Mouse (Mus musculus) bone marrow macrophage, adult 2 months (primary cell): Measurements from ENCODE around the gene Lst1. TPM values are rescaled to one million over a fixed set of nuclear protein-coding genes. Genes with fewer than 3 reads are reported as not detected.
A peak's percentile ranks its signal among the peaks of the same experiment; 100 is the strongest.

Source experiments
- H3K27ac ChIP-seq: 2 replicates; pipeline ENCODE4 v1.5.1; 2012; ENCODE audit warnings: low read depth, low read length; ENCODE audit not compliant: insufficient read depth
- H3K4me1 ChIP-seq: 2 replicates; pipeline ENCODE4 v1.6.1; 2012; ENCODE audit warnings: low read length; ENCODE audit not compliant: control insufficient read depth, insufficient read depth
- H3K4me3 ChIP-seq: 2 replicates; pipeline ENCODE4 v1.5.1; 2012; ENCODE audit warnings: mild to moderate bottlenecking, low read length, moderate library complexity; ENCODE audit not compliant: insufficient read depth
- CTCF ChIP-seq: IDR thresholded peaks from 2 replicates; pipeline ENCODE4 v1.5.1; 2012; ENCODE audit warnings: low read depth, mild to moderate bottlenecking, low read length, moderate library complexity
- POLR2A ChIP-seq: IDR thresholded peaks from 2 replicates; pipeline ENCODE4 v1.6.1; 2012; ENCODE audit warnings: mild to moderate bottlenecking, low read depth, low read length, borderline replicate concordance
- polyA plus RNA-seq: library from polyadenylated mRNA; stranded (reverse); fragments of >200 nt; gene quantifications from 2 replicates; pipeline ENCODE4 v1.2.4, GENCODE M21; 2012; ENCODE audit not compliant: missing spikeins, insufficient read depth, insufficient read length

Gene Lst1
- 811 and 856 TPM in 2 replicates for polyA plus RNA-seq

DNA sequence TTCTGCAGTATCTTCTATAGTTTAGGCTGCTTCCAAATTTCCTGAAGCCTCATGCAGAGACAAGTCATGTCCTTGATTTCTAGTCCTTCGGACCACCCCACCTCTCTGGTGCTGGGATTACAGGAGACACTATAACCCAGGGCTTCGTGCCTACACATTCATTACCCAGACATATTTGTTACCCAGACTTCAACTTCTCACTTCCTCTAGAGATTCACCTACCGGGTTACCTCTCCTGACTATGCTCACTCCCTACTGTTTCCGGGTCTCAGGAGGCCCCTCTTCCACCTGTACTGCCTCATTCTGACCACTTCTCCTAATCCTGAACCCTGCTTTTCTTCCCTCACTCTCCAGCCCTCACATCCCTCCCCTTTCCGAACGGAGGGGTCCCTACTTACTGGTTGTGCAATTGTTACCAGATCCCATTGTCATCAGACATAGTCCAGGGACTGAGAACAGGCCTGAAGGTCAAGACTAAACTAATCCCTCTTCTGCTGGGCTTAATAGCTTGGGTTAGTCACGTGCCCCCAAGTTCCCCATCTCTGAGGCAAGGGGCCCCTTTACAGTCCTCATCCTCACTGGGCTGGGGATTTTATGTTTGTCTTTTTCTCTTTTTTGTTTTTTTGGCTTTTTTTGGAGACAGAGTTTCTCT, at the start of gene Lst1:
TSS of gene Lst1 (minus strand) at position 481 of the 652 bp plus-strand sequence.
- Histone ChIP-seq H3K27ac (peak within 1 kb of the TSS; percentile 95), H3K4me3 (peak within 1 kb of the TSS; percentile 60), H3K4me1 (peaks cover 46% of the 10 kb centered on the region)
- no peak for TF ChIP-seq POLR2A
- no peak for TF ChIP-seq CTCF

DNA sequence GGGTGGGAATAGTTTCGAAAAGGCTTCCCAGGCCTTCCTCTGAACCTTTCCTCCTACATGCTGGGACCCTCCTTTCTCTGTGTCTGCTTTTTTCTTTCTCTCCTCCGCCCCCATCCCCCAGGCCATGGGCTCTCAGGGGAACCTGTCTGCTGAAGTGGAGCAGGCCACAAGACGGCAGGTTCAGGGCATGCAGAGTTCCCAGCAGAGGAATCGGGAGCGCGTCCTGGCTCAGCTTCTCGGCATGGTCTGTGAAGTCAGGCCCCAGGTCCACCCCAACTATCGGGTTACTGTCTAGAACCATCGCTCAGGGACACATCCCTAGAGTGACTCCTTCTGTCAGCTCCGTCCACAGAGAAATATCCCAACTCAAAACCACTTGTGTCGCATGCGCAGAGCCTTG, 49.3 kb upstream of the Lst1 start:
- Histone ChIP-seq H3K27ac (no peak overlapping the region), H3K4me1 (peaks cover 28% of the 10 kb centered on the region), H3K4me3 (no peak overlapping the region)
- TF ChIP-seq POLR2A, result no peak
- TF ChIP-seq CTCF, result no peak

DNA sequence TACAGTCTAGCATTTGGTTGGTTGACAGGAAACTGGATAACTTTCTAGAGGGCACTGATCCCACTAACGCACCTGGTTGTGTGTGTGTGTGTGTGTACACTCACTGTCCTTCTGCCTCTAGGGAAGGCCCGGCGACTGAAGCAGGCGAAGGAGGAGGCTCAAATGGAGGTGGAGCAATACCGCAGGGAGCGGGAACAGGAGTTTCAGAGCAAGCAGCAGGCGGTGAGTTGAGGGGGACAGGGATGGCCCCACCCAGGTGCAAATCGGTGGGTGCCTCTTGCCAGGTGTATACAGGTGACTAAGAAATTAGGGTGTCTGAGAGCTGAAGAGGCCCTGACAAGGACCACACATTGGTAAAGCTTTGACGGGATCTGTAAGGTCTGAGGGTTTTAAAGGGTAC, 48.8 kb upstream of the Lst1 start:
- Histone ChIP-seq H3K4me3 (no peak overlapping the region), H3K27ac (no peak overlapping the region), H3K4me1 (peaks cover 31% of the 10 kb centered on the region)
- TF ChIP-seq POLR2A (no peak), CTCF (no peak)

DNA sequence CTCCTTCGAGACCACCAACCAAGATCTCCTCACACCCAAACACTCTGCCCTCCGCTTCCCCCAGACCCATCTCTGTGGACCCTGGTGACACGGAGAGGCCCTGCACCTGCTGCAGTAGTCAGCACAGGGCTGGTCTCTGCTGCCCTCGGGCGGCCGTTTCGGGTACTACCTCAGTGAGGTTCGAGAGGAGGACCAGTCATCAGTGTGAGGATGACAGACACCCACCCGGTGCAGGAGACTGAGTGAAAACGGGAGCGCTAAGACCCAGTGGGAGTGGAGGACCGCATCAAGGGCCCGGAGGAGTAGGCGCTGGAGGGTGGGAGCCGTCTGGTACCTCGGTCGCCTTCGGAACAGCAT, 48.1 kb upstream of the Lst1 start:
- Histone ChIP-seq H3K27ac (peak overlapping the region; percentile 86), H3K4me3 (peak overlapping the region; percentile 87), H3K4me1 (peaks cover 35% of the 10 kb centered on the region)
- TF ChIP-seq CTCF, result peak; percentile 83
- TF ChIP-seq POLR2A, result no peak

DNA sequence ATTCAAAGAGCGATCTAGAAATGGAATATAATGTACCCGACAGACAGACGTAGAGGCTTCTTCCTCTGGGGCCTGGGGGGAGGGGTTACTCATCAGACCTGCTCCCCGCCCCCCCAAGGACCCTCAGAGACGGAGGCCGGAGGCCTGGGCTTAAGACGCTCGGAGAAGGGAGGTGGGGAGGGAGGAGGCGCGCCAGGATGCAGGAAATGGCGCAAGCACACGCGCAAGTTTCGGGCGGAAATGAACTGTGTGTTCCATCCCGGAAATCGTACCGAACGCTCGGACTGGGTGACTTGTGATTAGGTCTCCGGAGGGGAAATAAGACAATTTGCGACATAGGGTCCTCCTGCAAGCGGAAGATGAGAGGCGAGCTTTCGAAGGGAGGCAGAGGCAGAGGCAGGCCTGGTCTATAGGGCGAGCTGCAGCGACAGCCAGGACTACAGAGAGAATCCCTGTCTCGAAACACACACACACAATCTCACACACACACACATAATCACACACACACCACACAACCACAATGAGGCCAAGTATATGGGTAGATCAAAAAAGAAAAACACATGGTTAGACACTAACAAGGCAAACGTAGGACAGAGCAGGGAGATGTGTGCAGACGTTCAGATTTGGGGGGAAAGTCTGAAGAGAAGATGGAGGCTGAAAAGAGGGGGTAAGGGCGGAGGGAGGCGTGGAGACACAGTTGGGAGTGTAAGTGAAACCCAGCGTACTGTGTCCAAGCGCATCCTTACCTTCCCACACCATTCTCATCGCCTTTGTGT, 47.6 kb upstream of the Lst1 start, which contains the start of gene Nfkbil1:
TSS of gene Nfkbil1 (minus strand) at position 179 of the 776 bp plus-strand sequence.
- H3K4me1 ChIP-seq, result peaks cover 36% of the 10 kb centered on the region
- peak within 1 kb of the TSS; percentile 87 for H3K4me3 ChIP-seq
- TF ChIP-seq POLR2A (no peak), CTCF (no peak)
- peak within 1 kb of the TSS; percentile 92 for H3K27ac ChIP-seq

DNA sequence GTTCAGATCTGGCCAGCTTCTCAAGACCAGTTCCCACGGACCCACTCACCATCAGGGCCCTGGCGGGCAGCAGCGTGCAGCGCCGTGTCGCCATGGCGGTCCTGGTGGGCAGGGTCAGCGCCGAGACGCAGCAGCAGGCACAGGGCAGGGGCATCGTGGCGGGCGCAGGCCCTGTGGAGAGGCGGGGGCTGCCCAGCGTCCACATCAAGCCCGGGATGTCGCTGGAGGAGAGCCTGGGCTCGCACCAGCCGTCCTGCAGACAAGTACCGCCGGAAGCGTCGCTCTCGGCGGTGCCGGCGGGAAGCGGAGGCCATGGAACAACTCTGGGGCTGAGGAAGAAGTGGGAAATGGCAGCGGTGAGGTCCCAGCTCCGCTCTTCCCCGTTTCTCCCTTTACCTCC, 46.7 kb upstream of the Lst1 start:
- Histone ChIP-seq H3K4me1 (peaks cover 30% of the 10 kb centered on the region), H3K27ac (peak overlapping the region; percentile 92), H3K4me3 (peak overlapping the region; percentile 87)
- TF ChIP-seq POLR2A, result no peak

DNA sequence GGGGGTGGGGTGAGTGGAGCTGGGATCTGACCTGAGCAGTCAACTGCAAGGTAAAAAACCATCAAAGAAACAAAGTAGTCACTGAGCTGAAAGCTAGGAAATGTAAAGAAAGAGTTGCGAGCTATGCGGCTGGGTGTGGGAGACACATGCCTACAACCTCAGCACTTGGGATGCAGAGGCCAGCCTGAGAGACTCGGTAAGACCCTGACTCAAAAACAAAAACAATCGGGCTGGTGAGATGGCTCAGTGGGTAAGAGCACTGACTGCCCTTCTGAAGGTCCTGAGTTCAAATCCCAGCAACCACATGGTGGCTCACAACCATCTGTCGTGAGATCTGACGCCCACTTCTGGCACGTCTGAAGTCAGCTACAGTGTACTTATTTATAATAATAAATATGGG, 45.9 kb upstream of the Lst1 start:
- Histone ChIP-seq H3K4me1 (peaks cover 26% of the 10 kb centered on the region), H3K27ac (peak overlapping the region; percentile 92), H3K4me3 (peak overlapping the region; percentile 87)

DNA sequence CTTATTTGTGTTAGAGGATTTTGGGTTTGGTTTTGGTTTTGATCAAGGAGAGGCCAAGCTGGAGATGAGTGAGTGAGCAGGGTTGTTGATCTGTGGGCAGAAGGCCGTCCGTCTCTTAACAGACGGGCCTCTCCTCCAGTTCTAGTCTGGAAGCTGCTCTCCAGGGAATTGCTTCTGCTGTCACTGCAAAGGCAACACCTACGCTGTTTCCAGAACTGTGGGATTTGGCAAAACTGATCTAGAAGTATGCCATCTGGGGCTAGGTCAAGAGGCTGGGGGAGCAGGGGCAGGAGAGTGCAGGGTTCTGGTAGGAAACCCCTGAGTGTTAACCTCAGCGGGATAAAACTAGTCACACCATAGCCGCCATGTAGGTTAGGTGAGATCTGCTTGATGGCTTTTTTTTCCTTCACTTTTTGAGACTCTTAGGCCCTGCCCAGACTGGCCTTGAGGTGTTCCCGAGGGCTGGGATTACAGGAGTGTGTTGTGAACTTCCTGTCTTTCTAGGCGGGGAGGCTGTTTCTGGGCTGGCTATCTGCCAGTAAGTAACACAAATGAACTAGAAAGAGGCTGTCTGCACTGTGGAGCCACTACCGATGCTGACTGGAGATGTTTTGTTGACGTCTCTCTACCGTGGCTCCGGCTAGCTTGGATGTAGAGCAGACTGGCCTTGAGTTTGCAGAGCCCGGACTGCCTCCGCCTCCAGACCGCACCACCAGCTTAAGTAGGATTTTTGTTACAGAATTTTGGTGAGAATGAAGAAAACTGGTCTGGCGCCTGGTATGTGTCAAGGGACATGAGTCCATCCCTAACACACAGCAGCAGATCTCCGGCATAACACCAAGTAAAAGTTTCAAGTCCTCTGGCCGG, 45.1 kb upstream of the Lst1 start, which contains the start of gene Atp6v1g2:
TSS of gene Atp6v1g2 (plus strand) at position 547 of the 867 bp plus-strand sequence.
- peak within 1 kb of the TSS; percentile 92 for H3K27ac ChIP-seq
- H3K4me3 ChIP-seq, result peak within 1 kb of the TSS; percentile 87
- TF ChIP-seq CTCF (no peak), POLR2A (no peak)
- peaks cover 26% of the 10 kb centered on the region for H3K4me1 ChIP-seq

DNA sequence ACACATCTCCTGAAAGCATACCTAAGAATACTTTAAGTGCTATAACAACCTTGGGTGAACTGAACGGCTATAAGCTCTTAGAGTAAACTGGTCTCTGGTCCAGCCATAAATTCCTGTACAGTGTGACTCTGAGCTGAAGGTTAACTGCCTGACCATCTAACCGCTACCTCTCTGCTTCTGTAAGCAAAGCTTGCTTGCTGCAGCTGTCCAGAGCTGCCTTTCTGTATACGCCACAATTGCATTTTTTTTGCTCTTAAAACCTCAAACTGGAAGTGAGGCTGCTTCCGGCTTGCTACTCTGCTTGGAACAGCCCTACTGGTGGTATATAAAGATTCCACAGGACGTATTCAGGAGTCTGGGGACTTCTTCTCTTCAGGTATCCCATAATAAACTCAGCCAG, 44.4 kb upstream of the Lst1 start:
- no peak overlapping the region for H3K4me3 ChIP-seq
- no peak for TF ChIP-seq POLR2A
- no peak for TF ChIP-seq CTCF
- peak overlapping the region; percentile 92 for H3K27ac ChIP-seq
- peaks cover 31% of the 10 kb centered on the region for H3K4me1 ChIP-seq
